Mouse (Mus musculus) hindbrain, embryonic 12.5 days (tissue): Measurements from ENCODE around the gene G6pdx. TPM values are rescaled to one million over a fixed set of nuclear protein-coding genes. Genes with fewer than 3 reads are reported as not detected.
A peak's percentile ranks its signal among the peaks of the same experiment; 100 is the strongest.

Experiments used
- ATAC-seq: fragments of 200-750 bp; cut with Nextera tagmentation; 2 replicates; pipeline ENCODE4 v1.8.0; 2017; ENCODE audit warnings: moderate TSS enrichment; ENCODE audit not compliant: low FRiP score
- H3K27ac ChIP-seq: fragments of 300-500 bp; sonication (generic); 2 replicates; pipeline ENCODE4 v1.5.1; 2016; ENCODE audit warnings: mild to moderate bottlenecking
- H3K27me3 ChIP-seq: fragments of 300-500 bp; sonication (generic); 2 replicates; pipeline ENCODE4 v1.6.1; 2016; ENCODE audit warnings: mild to moderate bottlenecking
- H3K36me3 ChIP-seq: fragments of 300-500 bp; sonication (generic); 2 replicates; pipeline ENCODE4 v1.6.1; 2016; ENCODE audit warnings: mild to moderate bottlenecking
- H3K4me1 ChIP-seq: fragments of 300-500 bp; sonication (generic); 2 replicates; pipeline ENCODE4 v1.6.1; 2016
- H3K4me2 ChIP-seq: fragments of 300-500 bp; sonication (generic); replicated peaks from 2 replicates; pipeline ENCODE4 v1.6.1; 2016; ENCODE audit warnings: mild to moderate bottlenecking
- H3K4me3 ChIP-seq: fragments of 300-500 bp; sonication (generic); 2 replicates; pipeline ENCODE4 v1.5.1; 2016; ENCODE audit warnings: mild to moderate bottlenecking
- H3K9ac ChIP-seq: fragments of 300-500 bp; sonication (generic); 2 replicates; pipeline ENCODE4 v1.6.1; 2016; ENCODE audit warnings: mild to moderate bottlenecking, moderate library complexity
- H3K9me3 ChIP-seq: fragments of 300-500 bp; sonication (generic); replicated peaks from 2 replicates; pipeline ENCODE4 v1.6.1; 2016; ENCODE audit warnings: mild to moderate bottlenecking
- WGBS: fragments of 180-500 bp; shearing (Covaris S2); methylation state at CpG from one replicate; pipeline ENCODE4 v1.1.7; 2016; 5-methylcytosine and 5-hydroxymethylcytosine counted together
- polyA plus RNA-seq: library from polyadenylated mRNA; unstranded; fragments of >200 nt; fragmentation: Nextera tagmentation; extraction: Ambion mirVana; gene quantifications from 2 replicates; pipeline ENCODE4 v1.2.1, GENCODE M21; 2016

Gene G6pdx
- polyA plus RNA-seq, 1 experiment from 2014 or later, result 48.8 TPM

GRCm38 (mm10) chrX:74392535-74393443 lies 36.2 kb downstream of the G6pdx start, which contains the start of the genes Fam3a and Ikbkg:
Fam3a (minus strand) TSS chrX:74393272.
Ikbkg (plus strand) TSS chrX:74393290.
- Histone ChIP-seq H3K4me2 (peak within 1 kb of the TSS; percentile 57), H3K4me1 (peaks cover 4% of the 10 kb centered on the region; the same call in 1 of the 2 replicates), H3K27ac (peak within 1 kb of the TSS; percentile 83), H3K4me3 (peak within 1 kb of the TSS; percentile 47), H3K27me3 (no peaks in the 10 kb centered on the region), H3K36me3 (no peaks in the 10 kb centered on the region), H3K9me3 (no peaks in the 10 kb centered on the region; the same call in 1 of the 2 replicates), H3K9ac (peak within 1 kb of the TSS; percentile 72)
- WGBS, result 27% methylated on average over 23 of the region's 30 CpGs
- ATAC-seq, result peak; percentile 100

- H3K27ac ChIP-seq, result no peak overlapping the region
- no peak overlapping the region for H3K4me3 ChIP-seq
- H3K36me3 ChIP-seq, result 0 out of 2 replicates have a peak, but pooled peaks cover 2% of the 10 kb centered on the region
- H3K4me1 ChIP-seq, result peaks cover 4% of the 10 kb centered on the region; the same call in 1 of the 2 replicates
- H3K9ac ChIP-seq, result no peak overlapping the region
- H3K27me3 ChIP-seq, result no peaks in the 10 kb centered on the region
- no peaks in the 10 kb centered on the region for H3K9me3 ChIP-seq
- ATAC-seq, result no peak
- no peak overlapping the region for H3K4me2 ChIP-seq
Observed at GRCm38 (mm10) chrX:74388153-74388552, 40.8 kb downstream of the G6pdx start.

- H3K4me3 ChIP-seq, result no peak overlapping the region
- no peak overlapping the region for H3K4me2 ChIP-seq
- 0 out of 2 replicates have a peak, but pooled peaks cover 2% of the 10 kb centered on the region for H3K36me3 ChIP-seq
- no peaks in the 10 kb centered on the region for H3K27me3 ChIP-seq
- no peaks in the 10 kb centered on the region for H3K9me3 ChIP-seq
- 84% methylated on average over 2 of the region's 2 CpGs for WGBS
- ATAC-seq, result no peak
- no peak overlapping the region for H3K9ac ChIP-seq
- H3K4me1 ChIP-seq, result no peaks in the 10 kb centered on the region
- H3K27ac ChIP-seq, result no peak overlapping the region
Observed at GRCm38 (mm10) chrX:74384451-74384850, 44.5 kb downstream of the G6pdx start.

- Histone ChIP-seq H3K36me3 (no peaks in the 10 kb centered on the region), H3K27me3 (no peaks in the 10 kb centered on the region), H3K4me3 (peak within 1 kb of the TSS; percentile 42), H3K4me1 (0 out of 2 replicates have a peak, but pooled peaks cover 4% of the 10 kb centered on the region), H3K4me2 (peak within 1 kb of the TSS; percentile 57), H3K9me3 (no peaks in the 10 kb centered on the region), H3K9ac (peak within 1 kb of the TSS; percentile 51), H3K27ac (no peak within 1 kb of the TSS)
- ATAC-seq, result peak; percentile 89
- 28% methylated on average over 32 of the region's 32 CpGs for WGBS
Observed at GRCm38 (mm10) chrX:74372888-74373549, 56.0 kb downstream of the G6pdx start, which contains the start of the genes Ubl4a and Slc10a3. Ubl4a (minus strand) TSS chrX:74373218. Slc10a3 (minus strand) TSS chrX:74373349.

GRCm38 (mm10) chrX:74368209-74368909 lies 60.6 kb downstream of the G6pdx start:
- ATAC-seq, result peak; percentile 74
- Histone ChIP-seq H3K36me3 (no peaks in the 10 kb centered on the region), H3K27ac (peak overlapping the region; percentile 70), H3K9me3 (no peaks in the 10 kb centered on the region), H3K4me3 (peak overlapping the region; percentile 55), H3K9ac (peak overlapping the region; percentile 82), H3K4me2 (peak overlapping the region; percentile 62), H3K4me1 (peaks cover 11% of the 10 kb centered on the region), H3K27me3 (no peaks in the 10 kb centered on the region)
- 31% methylated on average over 48 of the region's 49 CpGs for WGBS

- Histone ChIP-seq H3K9me3 (no peaks in the 10 kb centered on the region), H3K27ac (no peak overlapping the region), H3K4me3 (peak overlapping the region; percentile 55), H3K4me1 (peaks cover 9% of the 10 kb centered on the region), H3K4me2 (peak overlapping the region; percentile 62), H3K9ac (peak overlapping the region; percentile 82), H3K36me3 (no peaks in the 10 kb centered on the region), H3K27me3 (no peaks in the 10 kb centered on the region)
- WGBS, result 68% methylated on average over 10 of the region's 10 CpGs
- no peak for ATAC-seq
Observed at GRCm38 (mm10) chrX:74367512-74367911, 61.5 kb downstream of the G6pdx start.

Other genes starting within 250 kb of the G6pdx start
- 253 and 262 TPM in 2 replicates for gene Flna, start 179.4 kb downstream of the G6pdx start, polyA plus RNA-seq
- 17.0 and 18.2 TPM in 2 replicates for gene Emd, start 174.5 kb downstream of the G6pdx start, polyA plus RNA-seq
- 520 and 550 TPM in 2 replicates for gene Rpl10, start 158.4 kb downstream of the G6pdx start, polyA plus RNA-seq
- 80.2 and 85.6 TPM in 2 replicates for gene Taz, start 147.3 kb downstream of the G6pdx start, polyA plus RNA-seq
- 6.3 and 6.5 TPM in 2 replicates for gene Dnase1l1, start 146.9 kb downstream of the G6pdx start, polyA plus RNA-seq
- gene Atp6ap1, start 132.1 kb downstream of the G6pdx start, polyA plus RNA-seq, result 140 and 143 TPM in 2 replicates
- gene Gdi1, start 124.2 kb downstream of the G6pdx start, polyA plus RNA-seq, result 697 and 732 TPM in 2 replicates
- gene Fam50a, start 116.2 kb downstream of the G6pdx start, polyA plus RNA-seq, result 62.3 and 65.8 TPM in 2 replicates
- gene Plxna3, start 100.1 kb downstream of the G6pdx start, polyA plus RNA-seq, result 48.6 and 51.8 TPM in 2 replicates
- 90.1 and 94.4 TPM in 2 replicates for gene Lage3, start 75.6 kb downstream of the G6pdx start, polyA plus RNA-seq
- gene Ubl4a, start 56.0 kb downstream of the G6pdx start, polyA plus RNA-seq, result 56.7 and 63.1 TPM in 2 replicates
- 10.1 and 10.5 TPM in 2 replicates for gene Slc10a3, start 55.8 kb downstream of the G6pdx start, polyA plus RNA-seq
- 32.1 and 33.7 TPM in 2 replicates for gene Fam3a, start 35.9 kb downstream of the G6pdx start, polyA plus RNA-seq
- 24.2 and 27.7 TPM in 2 replicates for gene Ikbkg, start 35.9 kb downstream of the G6pdx start, polyA plus RNA-seq
- not detected in 2 replicates for gene Gm6880, start 52.2 kb upstream of the G6pdx start, polyA plus RNA-seq
- gene Olfr1326-ps1, start 145.7 kb upstream of the G6pdx start, polyA plus RNA-seq, result not detected in 2 replicates
- gene Olfr1325, start 163.5 kb upstream of the G6pdx start, polyA plus RNA-seq, result not detected in 2 replicates
- 0.15 TPM in 1 of 2 replicates, not detected in the other for gene Gm5640, start 216.4 kb upstream of the G6pdx start, polyA plus RNA-seq